Mouse (Mus musculus): ENCODE data around the gene Stk4.

Stk4 gene

DNA sequence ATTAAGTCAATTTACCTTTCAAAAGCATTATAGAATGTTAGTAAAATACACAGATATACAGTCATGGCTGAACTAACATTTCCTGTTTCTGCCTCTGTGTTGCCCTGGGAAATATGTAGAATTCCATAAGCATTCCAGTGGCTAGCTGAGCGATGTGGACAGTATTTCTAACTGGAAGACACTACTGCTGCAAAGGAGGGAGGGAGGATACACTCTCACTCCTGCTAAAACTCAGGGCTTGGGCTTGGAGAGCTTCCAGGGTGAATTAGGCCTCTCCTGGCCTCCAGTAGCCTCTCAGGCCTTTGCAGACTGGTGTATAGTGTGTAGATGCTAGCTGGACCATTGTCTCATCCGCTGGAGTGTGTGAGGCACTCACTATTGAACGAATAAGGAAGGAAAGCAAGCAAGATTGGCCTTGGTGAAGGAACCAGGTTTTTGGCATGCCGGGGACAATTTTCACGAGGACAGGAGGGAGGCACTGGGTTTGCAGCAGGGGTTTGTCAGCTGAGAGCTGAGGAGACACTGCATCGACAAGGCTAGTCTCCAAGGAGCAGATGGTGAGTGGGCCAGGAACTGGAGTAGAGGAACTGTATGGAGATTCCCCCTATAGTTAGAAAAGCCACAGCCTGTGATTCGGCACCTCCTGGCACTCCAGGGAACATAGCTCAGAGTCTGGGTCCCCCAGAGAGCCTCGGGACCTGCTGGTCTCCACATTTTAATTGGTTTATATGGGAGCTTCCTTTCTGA, 104.7 kb downstream of the Stk4 start:
- DNase-seq (ENCODE audit: low read depth, low spot score) = no peak

DNA sequence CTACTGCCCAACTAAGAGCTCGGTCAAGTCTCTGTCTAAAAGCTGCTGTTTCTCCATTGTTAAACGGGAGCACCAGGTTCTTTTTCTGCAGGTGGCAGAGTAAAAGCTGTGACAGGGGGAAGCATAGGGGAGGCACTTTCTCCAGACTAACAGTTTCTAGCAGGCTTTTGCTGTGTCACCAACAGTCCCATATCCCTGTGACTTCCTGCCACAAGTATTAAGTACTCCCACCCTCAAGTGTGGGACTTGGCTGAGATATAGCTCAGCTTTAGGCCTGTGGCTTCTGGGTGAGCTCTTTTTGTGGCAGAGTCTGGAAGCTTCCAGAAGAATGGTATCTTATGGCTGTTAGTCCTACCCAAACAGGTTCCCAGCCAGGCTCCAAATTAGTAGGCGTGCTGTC, 105.7 kb downstream of the Stk4 start:
- DNase-seq (ENCODE audit: low read depth, low spot score) = no peak

DNA sequence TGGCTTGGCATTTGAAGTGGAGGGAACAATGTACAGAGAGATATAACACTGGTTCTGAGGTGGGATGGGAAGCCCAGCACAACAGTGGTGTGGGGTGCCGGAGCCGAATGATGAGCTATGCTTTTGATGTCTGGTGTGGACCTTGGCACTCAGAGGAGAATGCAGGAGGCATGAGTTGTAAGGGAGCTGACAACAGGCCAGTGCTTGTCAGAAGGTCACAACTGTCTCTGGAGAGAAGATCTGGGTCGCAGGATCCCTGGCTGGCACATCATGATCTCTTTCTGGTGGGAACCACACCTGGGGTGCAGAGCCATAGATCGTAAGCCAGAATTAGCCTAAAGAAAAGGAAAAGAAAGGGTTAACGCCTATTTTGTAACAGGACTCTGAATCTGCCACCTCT, 107.7 kb downstream of the Stk4 start:
- no peak for DNase-seq (ENCODE audit: low read depth, low spot score)

DNA sequence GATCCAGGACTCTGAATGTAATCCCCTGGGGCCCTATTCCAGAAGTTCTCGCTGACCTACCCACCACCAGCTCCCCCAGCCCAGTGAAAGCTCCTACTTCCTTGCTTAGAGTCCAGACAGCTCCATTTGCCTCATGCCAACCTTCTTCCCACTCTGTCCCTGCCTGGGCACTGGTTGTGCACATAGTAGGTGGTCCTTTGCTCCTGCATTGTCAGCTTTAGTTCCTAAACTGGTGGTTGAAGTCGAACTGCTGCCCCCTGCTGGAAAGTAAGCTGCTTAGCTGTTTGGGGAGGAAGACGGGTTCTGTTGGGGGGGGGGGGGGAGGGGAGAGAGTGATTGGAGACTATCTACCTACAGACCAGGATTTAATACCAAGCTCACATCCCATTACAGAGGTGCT, 110.0 kb downstream of the Stk4 start:
- no peak for DNase-seq (ENCODE audit: low read depth, low spot score)

GRCm38 (mm10) chr2:164180770-164181169, 110.6 kb downstream of the Stk4 start:
- no peak for DNase-seq (ENCODE audit: low read depth, low spot score)

GRCm38 (mm10) chr2:164182692-164183255, 112.7 kb downstream of the Stk4 start, which contains the start of gene Wfdc5:
TSS of gene Wfdc5 (minus strand) at chr2:164182742.
- no peak for DNase-seq (ENCODE audit: low read depth, low spot score)

- DNase-seq (ENCODE audit: low read depth, low spot score) = no peak
Observed at GRCm38 (mm10) chr2:164183340-164183739, 113.2 kb downstream of the Stk4 start.

- no peak for DNase-seq (ENCODE audit: low read depth, low spot score)
Observed at GRCm38 (mm10) chr2:164184145-164184719, 114.1 kb downstream of the Stk4 start.

GRCm38 (mm10) chr2:164188722-164189121, 118.6 kb downstream of the Stk4 start:
- no peak for DNase-seq (ENCODE audit: low read depth, low spot score)

- no peak for DNase-seq (ENCODE audit: low read depth, low spot score)
Observed at GRCm38 (mm10) chr2:164190576-164190975, 120.5 kb downstream of the Stk4 start, which contains the start of gene Wfdc12. TSS of gene Wfdc12 (minus strand) at chr2:164190608.

DNA sequence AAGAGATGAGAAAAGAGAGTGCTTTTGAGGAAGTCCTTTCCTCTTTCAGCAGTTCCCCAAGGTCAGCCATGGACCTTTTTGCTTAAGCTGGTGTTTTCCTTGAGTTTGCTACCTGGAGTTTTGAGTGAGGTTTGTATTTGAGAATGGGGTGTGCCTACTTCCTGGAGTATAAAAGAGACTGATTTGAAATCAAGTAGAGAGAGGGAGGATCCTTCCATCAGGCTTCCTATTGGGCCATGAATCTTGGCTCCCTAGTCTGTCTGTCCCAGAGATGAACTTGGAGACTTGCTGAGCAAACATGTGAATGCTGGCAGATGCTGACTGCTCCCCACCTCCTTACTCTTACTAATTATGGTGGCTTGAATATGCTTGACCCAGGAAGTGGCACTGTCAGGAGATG, 122.2 kb downstream of the Stk4 start:
- no peak for DNase-seq (ENCODE audit: low read depth, low spot score)

- no peak for DNase-seq (ENCODE audit: low read depth, low spot score)
Observed at GRCm38 (mm10) chr2:164194959-164195630, 125.0 kb downstream of the Stk4 start.

DNA sequence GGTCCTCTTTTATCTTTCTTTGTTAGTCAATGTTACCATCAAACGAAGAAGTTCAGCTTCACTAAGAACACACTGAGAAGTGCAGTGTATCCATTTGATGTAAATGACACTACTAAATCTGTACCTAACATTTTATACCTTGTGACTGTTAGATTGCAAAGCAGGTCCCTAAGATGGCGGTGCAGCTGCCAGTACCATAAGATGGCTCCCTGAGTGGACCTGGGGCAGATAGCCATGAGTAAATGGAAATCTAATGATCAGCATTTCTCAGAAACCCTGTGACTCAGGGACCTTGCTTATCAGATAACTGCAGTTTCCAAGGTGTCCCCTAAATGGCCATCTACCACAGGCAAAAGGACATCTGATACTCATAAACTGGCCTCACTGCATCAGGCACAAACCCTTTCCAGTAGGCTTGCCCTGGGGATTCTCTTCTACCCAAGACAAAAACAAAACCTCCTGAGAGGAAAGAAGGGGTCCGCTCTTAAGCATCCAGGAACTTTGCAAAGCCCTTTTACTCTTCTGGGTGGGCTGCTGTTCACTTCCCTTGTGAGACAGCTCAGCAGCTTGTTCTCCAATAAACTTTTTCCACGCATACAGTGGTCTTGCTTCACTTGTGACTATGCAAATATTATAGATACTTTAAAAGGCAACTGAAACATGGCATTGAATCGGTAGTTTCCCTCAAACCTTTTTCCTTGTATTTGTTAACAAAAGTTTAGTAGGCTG, 126.0 kb downstream of the Stk4 start:
- no peak for DNase-seq (ENCODE audit: low read depth, low spot score)

DNA sequence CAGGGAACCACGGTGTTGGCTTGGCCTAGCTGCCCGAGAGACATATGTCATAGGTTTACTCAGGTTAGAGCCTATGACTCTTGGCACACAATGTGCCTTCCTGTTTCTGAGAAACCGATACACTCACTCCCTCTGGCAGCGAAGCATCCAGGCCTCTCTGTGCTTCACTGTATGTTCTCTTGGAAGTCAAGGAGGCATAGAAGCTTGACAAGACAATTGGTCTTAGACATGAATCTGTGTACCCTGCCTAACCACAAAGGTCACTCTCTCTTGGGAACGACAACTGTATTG, 126.5 kb downstream of the Stk4 start:
- no peak for DNase-seq (ENCODE audit: low read depth, low spot score)

GRCm38 (mm10) chr2:164199626-164200327, 129.7 kb downstream of the Stk4 start, which contains the start of gene Wfdc15a:
TSS of gene Wfdc15a (minus strand) at chr2:164200130.
- no peak for DNase-seq (ENCODE audit: low read depth, low spot score)

Measured in WW6 (cell line).